8 mouse cellular contexts compared by ENCODE assay signal in genomic region chr1:75652547-75652946, GRCm38 (mm10).
A peak's percentile ranks its signal among the peaks of the same experiment; 100 is the strongest.
DNase-seq lines count a peak whose midpoint lies in the region; ATAC-seq and TF ChIP-seq lines count a peak whose summit lies in the region.

No protein-coding gene starts in this region.

- TF ChIP-seq CTCF in E14TG2a.4 (conservative IDR thresholded peaks at IDR 0.05; ENCODE audit: low read length) = peak; percentile 67
- TF ChIP-seq CTCF in cerebellum, adult 2 months (IDR thresholded peaks at IDR 0.05; ENCODE audit: borderline replicate concordance, insufficient read depth, low read depth, low read length) = no peak; the same call in 1 of the 2 replicates
- TF ChIP-seq CTCF in liver, postnatal 0 days (IDR thresholded peaks at IDR 0.05; ENCODE audit: low read depth) = peak; percentile 63

- no peaks in the 10 kb centered on the region; the same call in 1 of the 2 replicates for H3K9me3 ChIP-seq in E14TG2a.4 (ENCODE audit: low read length)
- no peaks in the 10 kb centered on the region for H3K9me3 ChIP-seq in liver, postnatal 0 days (ENCODE audit: low read length)

- no peak overlapping the region for H3K27ac ChIP-seq in cerebellum, adult 2 months (ENCODE audit: insufficient read depth, low read length)
- no peak overlapping the region for H3K27ac ChIP-seq in liver, postnatal 0 days (ENCODE audit: low read depth)

- intact Hi-C loops in gastrocnemius, postnatal 36 days (cut with DNase I) = loop anchor here (1.0 kb wide), 1 partner anchor 1863 kb away; the partner anchor contains the start of gene Epha4

- no peak overlapping the region for H3K9ac ChIP-seq in liver, postnatal 0 days (replicated peaks)

- 18% methylated on average over 10 of the region's 10 CpGs for WGBS in cerebellum, adult 2 months
- 17% methylated on average over 10 of the region's 10 CpGs for WGBS in liver, postnatal 0 days (ENCODE audit: insufficient replicate concordance)

- H3K4me2 ChIP-seq in liver, postnatal 0 days (ENCODE audit: low read depth, low read length) = no peak overlapping the region

- H3K4me3 ChIP-seq in E14TG2a.4 (replicated peaks; ENCODE audit: low read length) = no peak overlapping the region
- H3K4me3 ChIP-seq in cerebellum, adult 2 months (replicated peaks; ENCODE audit: insufficient read depth, low read depth, low read length) = no peak overlapping the region
- no peak overlapping the region for H3K4me3 ChIP-seq in liver, postnatal 0 days (ENCODE audit: low read depth, low read length)

- peaks cover 23% of the 10 kb centered on the region for H3K27me3 ChIP-seq in E14TG2a.4 (ENCODE audit: insufficient read depth, low read length)
- H3K27me3 ChIP-seq in cerebellum, adult 2 months (ENCODE audit: control insufficient read depth, insufficient read depth, low read length) = no peaks in the 10 kb centered on the region
- H3K27me3 ChIP-seq in liver, postnatal 0 days (ENCODE audit: insufficient read depth, low read length) = no peaks in the 10 kb centered on the region

- no peak for TF ChIP-seq POLR2A in cerebellum, adult 2 months (IDR thresholded peaks at IDR 0.05; ENCODE audit: borderline replicate concordance, insufficient read depth, low read length)

- peak; percentile 50 for DNase-seq in gastrocnemius, adult 18-20 months (ENCODE audit: low spot score)
- DNase-seq in gastrocnemius, postnatal 36 days = no peak
- DNase-seq in cerebellum, adult 2 months = peak; percentile 58 to 59
- DNase-seq in forelimb bud, embryonic 11.5 days (ENCODE audit: low read depth, low spot score) = peak; percentile 84
- DNase-seq in kidney, postnatal 25 days = peak; percentile 44 to 74
- DNase-seq in liver, postnatal 0 days = peak; percentile 63
- DNase-seq in right cerebral cortex, adult 2 months (ENCODE audit: low spot score in 2 of 2) = peak; percentile 83 to 86

- no peak for TF ChIP-seq EP300 in liver, postnatal 0 days (IDR thresholded peaks at IDR 0.05; ENCODE audit: low read depth)

- peak; percentile 49 for ATAC-seq in liver, postnatal 0 days

- H3K4me1 ChIP-seq in E14TG2a.4 (replicated peaks; ENCODE audit: low read depth, low read length) = peaks cover 11% of the 10 kb centered on the region
- no peaks in the 10 kb centered on the region for H3K4me1 ChIP-seq in cerebellum, adult 2 months (ENCODE audit: control insufficient read depth, insufficient read depth, low read length)
- H3K4me1 ChIP-seq in liver, postnatal 0 days (ENCODE audit: insufficient read depth) = no peaks in the 10 kb centered on the region; the same call in 1 of the 2 replicates

- H3K36me3 ChIP-seq in E14TG2a.4 (ENCODE audit: insufficient read depth, low read length) = no peaks in the 10 kb centered on the region
- no peaks in the 10 kb centered on the region for H3K36me3 ChIP-seq in liver, postnatal 0 days (replicated peaks; ENCODE audit: insufficient read depth, low read length)

Comparison
In these comparisons a context has a peak if more than half of its experiments do, and no peak if none do; other contexts are left out.
1. DNase-seq: peak in gastrocnemius, adult 18-20 months (single experiment), cerebellum, adult 2 months (2 of 2), forelimb bud, embryonic 11.5 days (single experiment), kidney, postnatal 25 days (2 of 2), liver, postnatal 0 days (single experiment) and right cerebral cortex, adult 2 months (2 of 2); none in gastrocnemius, postnatal 36 days (0 of 2).